Mouse (Mus musculus) activated CD4-positive, CD25-positive, alpha-beta regulatory T cell, adult 4 months (primary cell): Measurements from ENCODE around the gene Ctsa. TPM values are rescaled to one million over a fixed set of nuclear protein-coding genes. Genes with fewer than 3 reads are reported as not detected.

Experiments used
- ATAC-seq: one replicate; pipeline ENCODE4 v1.8.0; 2017
- polyA plus RNA-seq, 2 experiments: library from polyadenylated mRNA; unstranded; fragments of 100-300 nt; shearing (Covaris generic); gene quantifications; one replicate each; pipeline ENCODE4 v1.2.1; 2017

Gene Ctsa
- polyA plus RNA-seq, 2 experiments from 2014 or later, result 215 to 216 TPM

GRCm38 (mm10) chr2:164879228-164879567, 46.5 kb downstream of the Ctsa start, which contains the start of gene Pcif1:
TSS of gene Pcif1 (plus strand) at chr2:164879304.
- ATAC-seq, result peak; percentile 50

DNA sequence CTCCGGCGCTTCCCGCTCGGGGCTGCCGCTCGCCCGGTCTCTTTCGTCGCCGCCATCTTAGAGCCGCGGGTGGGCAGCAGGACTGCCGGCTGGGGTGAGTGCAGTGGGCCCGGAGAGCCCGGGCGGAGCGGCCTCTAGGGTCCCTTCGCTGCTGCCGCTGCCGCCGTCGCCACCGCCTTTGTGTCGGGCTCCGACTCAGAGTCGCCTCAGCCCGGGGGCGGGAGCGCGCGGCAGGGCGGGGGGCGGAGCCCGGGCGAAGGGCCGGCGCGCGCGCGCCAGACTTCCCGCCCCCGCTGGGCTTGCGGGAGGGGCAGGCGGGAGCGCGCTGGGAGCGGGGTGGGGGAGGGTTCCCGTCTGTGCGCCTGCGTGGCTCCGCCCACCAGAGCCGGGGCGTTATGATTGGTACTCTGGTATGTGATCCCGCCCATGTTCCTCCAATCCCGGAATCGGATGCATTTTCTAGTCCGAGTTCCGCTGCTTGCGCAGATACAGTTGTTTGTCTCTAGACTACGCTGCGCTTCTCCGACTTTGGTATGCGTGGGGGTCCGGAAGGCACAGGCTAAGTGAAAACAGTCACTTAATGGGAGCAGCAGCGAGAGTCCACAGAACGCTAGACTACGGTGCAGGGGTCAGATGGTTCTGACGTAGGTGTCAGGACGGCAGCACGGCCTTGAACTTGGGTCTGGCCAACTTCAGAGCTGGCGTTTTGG, 47.0 kb downstream of the Ctsa start:
- ATAC-seq, result peak; percentile 89

DNA sequence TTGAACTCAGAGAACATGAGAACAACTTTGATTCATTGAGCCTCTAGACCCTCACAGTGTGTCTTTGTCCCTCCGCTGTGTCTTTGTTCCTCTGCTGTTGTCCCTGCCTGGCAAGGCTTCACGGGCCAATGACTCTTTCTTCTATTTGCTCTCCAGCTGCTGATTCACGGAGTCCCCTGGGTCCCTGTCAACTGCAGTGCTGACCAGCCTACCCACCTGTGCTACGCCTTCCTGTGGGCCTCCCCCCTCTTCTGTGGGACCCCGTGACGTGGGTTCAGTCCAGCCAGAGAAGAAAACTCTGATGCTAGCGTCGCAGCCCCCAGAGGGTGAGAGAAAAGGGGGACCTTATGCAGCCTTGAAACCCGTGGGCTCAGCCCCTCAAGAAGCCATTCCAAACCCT, 49.9 kb downstream of the Ctsa start:
- ATAC-seq, result no peak

DNA sequence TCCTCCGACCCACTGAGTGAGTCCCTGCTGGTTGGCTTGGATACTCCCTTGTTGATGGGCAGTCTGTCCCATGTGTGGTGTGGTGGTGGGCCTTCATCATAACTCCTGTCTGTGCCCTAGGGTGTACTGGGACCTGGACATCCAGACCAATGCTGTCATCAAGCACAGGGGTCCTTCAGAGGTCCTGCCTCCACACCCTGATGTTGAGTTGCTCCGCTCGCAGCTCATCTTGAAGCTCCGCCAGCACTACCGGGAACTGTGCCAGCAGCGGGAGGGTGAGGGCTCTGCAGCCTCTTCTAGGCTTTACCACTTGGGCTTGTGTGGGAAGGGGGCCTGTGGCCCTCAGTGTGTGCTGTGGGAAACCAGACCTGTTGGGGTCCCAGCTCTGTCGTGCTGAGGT, 53.1 kb downstream of the Ctsa start:
- no peak for ATAC-seq

- no peak for ATAC-seq
Observed at GRCm38 (mm10) chr2:164886617-164887016, 53.9 kb downstream of the Ctsa start.

DNA sequence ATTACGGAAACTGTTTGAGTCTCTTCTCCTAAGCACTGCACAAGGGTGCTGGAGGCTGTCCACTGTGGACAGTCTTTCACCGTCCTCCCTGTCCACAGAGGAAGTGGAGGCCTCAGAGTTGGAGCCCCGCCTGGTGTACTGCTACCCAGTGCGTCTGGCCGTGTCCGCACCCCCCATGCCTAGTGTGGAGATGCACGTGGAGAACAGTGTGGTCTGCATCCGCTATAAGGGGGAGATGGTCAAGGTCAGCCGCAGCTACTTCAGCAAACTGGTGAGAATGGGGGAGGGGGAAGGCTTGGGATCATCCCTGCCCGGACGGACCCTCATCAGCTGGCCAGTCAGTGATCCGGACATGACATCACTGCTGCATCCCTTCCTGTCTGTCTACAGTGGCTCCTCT, 56.3 kb downstream of the Ctsa start:
- no peak for ATAC-seq

GRCm38 (mm10) chr2:164889960-164890359, 57.3 kb downstream of the Ctsa start:
- ATAC-seq, result no peak

Other genes with a start within 250 kb of the Ctsa start
- gene Wfdc6a, start 247.4 kb upstream of the Ctsa start, polyA plus RNA-seq, result not detected
- not detected for gene Eppin, start 239.3 kb upstream of the Ctsa start, polyA plus RNA-seq
- gene Wfdc6b, start 219.4 kb upstream of the Ctsa start, polyA plus RNA-seq, result not detected
- not detected for gene Wfdc8, start 219.2 kb upstream of the Ctsa start, polyA plus RNA-seq
- not detected for gene Wfdc16, start 194.1 kb upstream of the Ctsa start, polyA plus RNA-seq
- not detected for gene Wfdc10, start 176.8 kb upstream of the Ctsa start, polyA plus RNA-seq
- gene Wfdc9, start 176.3 kb upstream of the Ctsa start, polyA plus RNA-seq, result not detected
- not detected for gene Wfdc11, start 158.8 kb upstream of the Ctsa start, polyA plus RNA-seq
- gene Wfdc13, start 147.8 kb upstream of the Ctsa start, polyA plus RNA-seq, result not detected
- not detected for gene Spint4, start 134.4 kb upstream of the Ctsa start, polyA plus RNA-seq
- gene Spint5, start 117.6 kb upstream of the Ctsa start, polyA plus RNA-seq, result not detected
- gene Wfdc3, start 86.9 kb upstream of the Ctsa start, polyA plus RNA-seq, result not detected
- 1 to 10 TPM; 6.0 to 6.5 TPM for gene Dnttip1, start 86.9 kb upstream of the Ctsa start, polyA plus RNA-seq
- gene Ube2c, start 63.0 kb upstream of the Ctsa start, polyA plus RNA-seq, result 10 to 100 TPM; 46.3 to 68.1 TPM
- not detected for gene Tnnc2, start 52.9 kb upstream of the Ctsa start, polyA plus RNA-seq
- gene Snx21, start 47.0 kb upstream of the Ctsa start, polyA plus RNA-seq, result 1 to 10 TPM; 5.0 to 5.1 TPM
- 10 to 100 TPM; 35.1 to 49.1 TPM for gene Acot8, start 28.0 kb upstream of the Ctsa start, polyA plus RNA-seq
- 1 to 10 TPM; 3.8 to 5.4 TPM for gene Zswim3, start 27.8 kb upstream of the Ctsa start, polyA plus RNA-seq
- gene Zswim1, start 10.2 kb upstream of the Ctsa start, polyA plus RNA-seq, result 10 to 100 TPM; 18.0 to 19.4 TPM
- not detected for gene Spata25, start 4.3 kb upstream of the Ctsa start, polyA plus RNA-seq
- under 1 TPM in 1 of 2 experiments, not detected in 1; 0.69 TPM for gene Neurl2, start 583 bp downstream of the Ctsa start, polyA plus RNA-seq
- gene Pltp, start 24.8 kb downstream of the Ctsa start, polyA plus RNA-seq, result 1 to 10 TPM in 1 of 2 experiments, under 1 TPM in 1; 0.87 to 1.0 TPM
- 100 to 1,000 TPM; 102 to 122 TPM for gene Pcif1, start 46.4 kb downstream of the Ctsa start, polyA plus RNA-seq
- 1 to 10 TPM; 6.7 to 9.0 TPM for gene Zfp335, start 78.9 kb downstream of the Ctsa start, polyA plus RNA-seq
- 1 to 10 TPM in 1 of 2 experiments, under 1 TPM in 1; 0.78 to 1.4 TPM for gene Mmp9, start 107.9 kb downstream of the Ctsa start, polyA plus RNA-seq
- gene Slc12a5, start 127.9 kb downstream of the Ctsa start, polyA plus RNA-seq, result under 1 TPM in 1 of 2 experiments, not detected in 1; 0.34 TPM
- 10 to 100 TPM; 21.6 to 34.8 TPM for gene Ncoa5, start 202.0 kb downstream of the Ctsa start, polyA plus RNA-seq
- gene Cd40, start 222.8 kb downstream of the Ctsa start, polyA plus RNA-seq, result 1 to 10 TPM; 1.2 to 1.7 TPM